Mouse (Mus musculus) liver, adult (tissue): ENCODE results near the gene Ankrd13b.

Experiments used
- GATA4 ChIP-seq: IDR thresholded peaks from 2 replicates; pipeline ENCODE4 v1.6.1; 2014; ENCODE audit warnings: mild to moderate bottlenecking, low read length; ENCODE audit not compliant: insufficient replicate concordance

Ankrd13b gene

GRCm38 (mm10) chr11:77513811-77514170 is 24.3 kb upstream of the Ankrd13b start:
- TF ChIP-seq GATA4, result no peak

- no peak; the same call in 1 of the 2 replicates for TF ChIP-seq GATA4
Measured at GRCm38 (mm10) chr11:77512891-77513810, 23.7 kb upstream of the Ankrd13b start.

GRCm38 (mm10) chr11:77511336-77511735 is 21.9 kb upstream of the Ankrd13b start:
- no peak for TF ChIP-seq GATA4

- TF ChIP-seq GATA4, result no peak
Measured at GRCm38 (mm10) chr11:77508068-77509021, 18.9 kb upstream of the Ankrd13b start.

DNA sequence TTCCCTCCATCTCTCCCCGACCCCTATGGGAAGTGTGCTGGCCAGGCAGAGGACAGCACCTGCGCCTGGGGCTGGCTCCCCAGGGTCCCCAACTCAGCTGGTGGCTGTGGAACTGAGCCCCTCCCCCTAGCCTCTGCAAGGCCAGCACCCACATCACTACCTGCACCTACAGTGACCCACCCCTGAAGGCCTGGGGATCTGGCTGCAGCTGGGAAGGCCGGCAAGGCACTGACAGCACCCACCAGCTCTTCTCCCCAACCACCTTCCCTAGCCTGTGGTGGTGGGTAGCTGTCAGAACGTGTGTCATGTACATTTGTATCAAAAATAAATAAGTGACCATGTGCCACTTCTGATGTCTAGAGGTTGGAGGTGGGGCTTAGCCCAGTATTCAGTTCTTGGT is 17.9 kb upstream of the Ankrd13b start:
- TF ChIP-seq GATA4, result no peak

DNA sequence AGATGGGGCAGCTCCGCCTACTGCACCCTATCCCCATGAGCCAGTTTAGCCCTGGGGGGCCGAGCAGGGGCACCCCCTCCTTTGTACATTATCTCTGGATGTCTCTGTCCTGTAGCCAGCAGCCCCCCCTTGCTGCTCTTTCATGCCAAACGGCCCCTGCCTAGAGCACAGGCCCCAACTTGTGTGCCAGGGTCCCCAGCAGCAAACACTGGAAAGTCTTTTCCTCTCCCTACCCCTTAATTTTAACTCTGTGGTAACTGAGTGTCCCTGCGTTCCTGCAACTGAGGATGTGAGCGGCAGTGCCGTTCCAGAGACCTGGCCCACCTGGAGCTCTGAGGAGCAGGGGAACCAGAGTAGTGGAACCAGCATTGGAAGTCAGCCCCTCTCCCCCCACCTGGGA is 17.5 kb upstream of the Ankrd13b start:
- no peak for TF ChIP-seq GATA4

GRCm38 (mm10) chr11:77506273-77506672 is 16.8 kb upstream of the Ankrd13b start:
- no peak for TF ChIP-seq GATA4

DNA sequence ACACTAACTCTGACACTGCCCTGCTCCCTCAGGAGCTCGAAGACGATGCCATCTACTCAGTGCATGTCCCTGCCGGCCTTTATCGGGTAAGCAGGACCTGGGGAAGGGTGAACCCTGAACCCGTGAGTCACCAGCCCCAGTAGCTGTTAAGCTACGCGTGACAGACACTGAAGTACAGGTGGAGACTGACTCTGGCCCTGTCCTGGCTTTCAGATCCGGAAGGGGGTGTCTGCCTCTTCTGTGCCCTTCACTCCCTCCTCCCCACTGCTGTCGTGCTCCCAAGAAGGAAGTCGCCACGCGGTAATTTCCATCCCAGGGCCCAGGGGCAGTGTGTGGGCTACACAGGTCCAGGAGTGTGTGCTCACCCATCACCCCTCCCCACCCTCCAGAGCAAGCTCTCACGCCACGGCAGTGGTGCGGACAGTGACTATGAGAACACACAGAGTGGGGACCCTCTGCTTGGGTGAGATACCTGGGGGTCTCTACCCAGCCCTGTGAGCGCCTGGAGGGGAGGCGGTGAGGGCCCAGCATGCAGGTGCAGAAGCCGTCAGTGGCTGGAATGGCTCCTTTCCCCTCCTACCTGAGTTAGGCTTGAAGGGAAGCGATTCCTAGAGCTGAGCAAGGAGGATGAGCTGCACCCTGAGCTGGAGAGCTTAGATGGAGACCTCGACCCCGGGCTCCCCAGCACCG is 16.0 kb upstream of the Ankrd13b start:
- TF ChIP-seq GATA4, result no peak

DNA sequence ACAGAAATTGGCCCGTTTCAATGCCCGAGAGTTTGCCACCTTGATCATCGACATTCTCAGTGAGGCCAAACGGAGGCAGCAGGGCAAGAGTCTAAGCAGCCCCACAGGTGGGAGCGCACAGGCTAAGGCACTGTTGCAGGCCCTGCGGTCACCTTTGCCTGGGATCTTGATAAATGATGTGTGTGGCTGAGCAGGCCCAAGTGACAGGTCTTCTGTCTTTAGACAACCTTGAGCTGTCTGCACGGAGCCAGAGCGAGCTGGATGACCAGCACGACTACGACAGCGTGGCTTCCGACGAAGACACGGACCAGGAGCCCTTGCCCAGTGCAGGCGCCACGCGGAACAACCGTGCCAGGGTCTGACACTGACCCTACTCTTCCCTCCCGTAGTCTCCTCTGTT is 14.9 kb upstream of the Ankrd13b start:
- no peak for TF ChIP-seq GATA4

DNA sequence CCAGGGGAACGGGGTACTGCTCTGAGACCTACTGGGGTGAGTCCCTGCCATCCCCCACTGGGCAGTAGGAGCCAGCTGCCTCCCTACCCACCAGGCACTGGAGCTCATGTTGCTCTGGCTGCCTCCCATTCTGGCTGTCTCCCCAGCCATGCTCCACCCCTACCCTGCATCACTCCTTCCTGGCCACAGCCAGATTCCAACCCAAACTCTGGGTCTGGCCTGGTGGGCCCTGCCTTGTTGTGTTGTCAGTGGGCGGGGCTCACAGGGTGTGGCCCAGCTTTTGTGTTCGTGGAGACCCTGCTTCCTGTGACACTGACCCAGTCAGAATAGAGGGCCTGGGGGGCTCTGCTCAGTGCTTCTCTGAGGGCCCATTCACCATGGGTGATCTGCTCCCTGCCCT is 14.0 kb upstream of the Ankrd13b start:
- TF ChIP-seq GATA4, result no peak

DNA sequence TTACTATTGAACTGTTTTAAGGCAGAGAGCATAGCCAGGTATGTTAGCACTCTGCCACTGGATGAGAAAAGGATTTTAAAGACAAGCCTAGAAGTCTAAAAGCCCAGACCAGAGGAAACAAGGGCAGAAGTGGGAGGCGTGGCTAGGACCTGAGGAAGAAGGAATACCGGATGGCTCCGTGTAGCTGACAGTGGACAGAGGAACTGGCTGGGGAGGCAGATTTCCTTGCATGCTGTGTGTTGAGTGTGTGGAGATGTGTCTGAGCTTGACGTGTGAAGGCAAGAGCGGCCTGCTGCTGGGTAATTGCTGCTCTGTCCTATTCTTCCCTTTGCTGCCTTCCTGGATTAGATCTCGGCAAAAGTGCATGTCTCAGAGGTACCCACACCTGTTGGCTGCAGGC is 13.0 kb upstream of the Ankrd13b start:
- no peak for TF ChIP-seq GATA4

- no peak for TF ChIP-seq GATA4
Measured at GRCm38 (mm10) chr11:77501971-77502370, 12.5 kb upstream of the Ankrd13b start.

DNA sequence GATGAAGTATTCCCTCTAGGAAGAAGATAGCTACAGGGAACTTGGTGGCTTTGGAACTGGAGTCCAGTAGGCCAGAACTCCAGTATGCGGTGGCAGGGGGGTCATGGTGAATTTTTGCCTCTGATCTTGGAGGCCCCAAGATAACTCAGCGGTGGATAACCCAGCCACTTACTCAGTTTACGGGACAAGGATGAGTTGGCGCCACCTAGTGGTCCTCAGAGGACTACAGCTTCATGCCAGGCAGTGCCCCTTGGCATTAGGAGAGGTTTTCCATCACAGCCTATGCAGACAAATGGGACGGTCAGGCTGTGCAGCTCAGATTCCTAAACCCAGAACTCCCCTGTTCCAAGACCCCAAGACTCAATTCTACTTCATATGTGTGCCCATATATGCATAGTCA is 11.9 kb upstream of the Ankrd13b start:
- TF ChIP-seq GATA4, result no peak

DNA sequence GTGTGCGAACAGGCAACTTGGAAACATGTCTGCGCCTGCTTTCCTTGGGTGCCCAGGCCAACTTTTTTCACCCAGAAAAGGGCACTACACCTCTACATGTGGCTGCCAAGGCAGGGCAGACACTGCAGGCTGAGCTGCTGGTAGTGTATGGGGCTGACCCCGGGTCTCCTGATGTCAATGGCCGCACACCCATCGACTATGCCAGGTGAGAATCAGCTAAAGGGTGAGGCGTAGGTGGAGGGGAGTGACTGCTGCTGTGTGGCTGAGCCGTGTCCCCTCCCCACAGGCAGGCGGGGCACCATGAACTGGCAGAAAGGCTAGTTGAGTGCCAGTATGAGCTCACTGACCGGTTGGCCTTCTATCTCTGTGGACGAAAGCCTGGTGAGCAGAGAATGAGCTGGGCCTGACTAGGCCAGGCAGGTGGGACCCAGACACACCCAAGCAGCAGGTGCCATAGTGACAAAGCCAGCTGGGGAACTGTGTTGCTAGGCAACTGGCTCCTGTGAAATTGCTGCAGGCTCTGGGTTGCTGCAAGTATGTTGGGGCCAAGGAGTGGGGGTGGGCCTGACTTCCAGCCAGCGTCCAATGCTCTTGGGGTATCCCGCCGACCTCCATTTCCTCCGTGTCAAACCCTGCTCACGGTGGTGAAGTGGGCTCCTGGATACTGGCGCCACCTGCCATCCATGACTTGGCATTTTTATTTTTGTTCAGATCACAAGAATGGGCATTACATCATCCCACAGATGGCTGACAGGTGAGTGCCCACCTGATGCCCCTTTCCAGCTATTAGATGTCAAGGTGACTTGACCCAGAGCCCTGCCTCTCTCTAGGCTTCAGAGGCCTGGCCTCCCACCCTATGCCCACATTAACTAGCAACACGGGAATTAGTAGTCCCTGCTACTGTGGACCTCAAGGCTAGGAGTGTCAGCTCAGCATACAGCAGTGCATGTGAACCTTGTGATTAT is 11.2 kb upstream of the Ankrd13b start:
- no peak for TF ChIP-seq GATA4

DNA sequence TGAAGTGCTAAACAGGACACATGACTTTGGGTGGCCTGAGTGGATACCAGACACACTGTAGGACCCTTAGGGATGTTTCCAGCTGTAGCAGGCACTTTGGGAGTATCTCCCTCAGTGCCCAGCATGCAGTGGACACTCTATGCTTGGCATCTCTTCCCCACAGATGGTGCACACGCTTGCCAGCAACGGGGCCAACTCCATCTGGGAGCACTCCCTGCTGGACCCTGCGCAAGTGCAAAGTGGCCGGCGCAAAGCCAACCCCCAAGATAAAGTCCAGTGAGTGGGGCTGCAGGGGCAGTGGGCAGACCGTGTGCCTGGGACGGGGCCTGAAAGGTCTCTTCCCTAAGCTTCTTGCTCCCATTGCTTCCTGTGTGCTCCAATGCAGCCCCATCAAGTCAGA is 9.9 kb upstream of the Ankrd13b start:
- TF ChIP-seq GATA4, result no peak
